Mouse (Mus musculus): Measurements from ENCODE around the gene Lcn6.
"Not testable (repeated sequence)": the region's sequence is repeated elsewhere in the genome, so short reads cannot be mapped to it uniquely, and the experiment has no call there.

Gene Lcn6

DNA sequence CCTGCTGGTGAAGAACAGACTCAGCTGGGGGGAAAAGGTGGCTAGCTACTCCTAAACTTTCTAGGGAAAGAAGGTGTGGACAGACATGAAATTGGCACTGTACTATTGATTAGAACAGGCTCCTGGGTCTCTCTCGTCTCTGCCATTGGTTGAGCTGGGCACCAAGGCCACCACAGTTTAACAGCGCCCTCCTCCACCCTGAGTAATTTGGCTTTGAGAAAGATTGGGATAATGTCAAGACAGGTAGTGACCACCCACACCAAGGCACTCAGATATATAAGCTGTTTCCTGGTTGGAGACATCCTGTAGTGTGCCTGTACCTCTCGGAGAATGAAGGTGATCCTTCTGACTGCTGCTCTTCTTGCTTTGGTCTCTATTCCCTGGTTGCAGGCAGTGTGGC lies at the start of gene Lcn6:
Gene Lcn6 (plus strand): TSS at position 301 of the 400 bp plus-strand sequence.
- no peak for DNase-seq (ENCODE audit: low spot score)

GRCm38 (mm10) chr2:25627811-25628210 lies 48.8 kb upstream of the Lcn6 start, which contains the start of gene Fcna:
Fcna (minus strand) TSS chr2:25628030.
- DNase-seq (ENCODE audit: low spot score) = no peak

GRCm38 (mm10) chr2:25628738-25629137 lies 47.8 kb upstream of the Lcn6 start:
- no peak for DNase-seq (ENCODE audit: low spot score)

DNA sequence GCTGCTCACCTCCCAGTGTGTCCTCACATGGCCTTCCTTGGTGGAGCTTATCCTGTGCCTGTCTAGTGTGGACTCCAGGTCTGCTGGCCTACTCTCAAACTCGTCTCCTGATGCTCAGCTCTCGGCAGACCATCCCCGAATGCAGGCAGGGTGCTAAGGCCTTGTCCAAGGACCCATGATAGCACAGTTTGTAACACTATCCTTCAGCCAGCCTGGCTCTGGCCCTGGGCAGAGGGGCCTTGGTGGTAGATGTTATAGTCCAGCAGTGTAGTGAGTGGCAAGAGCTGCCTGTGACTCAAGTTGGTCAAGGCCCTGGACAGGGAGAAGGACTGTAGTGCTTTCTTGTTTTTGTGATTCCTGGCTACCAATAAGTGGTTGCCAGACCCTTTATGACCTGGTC lies 43.0 kb upstream of the Lcn6 start:
- DNase-seq (ENCODE audit: low spot score) = no peak

- no peak for DNase-seq (ENCODE audit: low spot score)
Observed at GRCm38 (mm10) chr2:25634046-25634445, 42.5 kb upstream of the Lcn6 start.

DNA sequence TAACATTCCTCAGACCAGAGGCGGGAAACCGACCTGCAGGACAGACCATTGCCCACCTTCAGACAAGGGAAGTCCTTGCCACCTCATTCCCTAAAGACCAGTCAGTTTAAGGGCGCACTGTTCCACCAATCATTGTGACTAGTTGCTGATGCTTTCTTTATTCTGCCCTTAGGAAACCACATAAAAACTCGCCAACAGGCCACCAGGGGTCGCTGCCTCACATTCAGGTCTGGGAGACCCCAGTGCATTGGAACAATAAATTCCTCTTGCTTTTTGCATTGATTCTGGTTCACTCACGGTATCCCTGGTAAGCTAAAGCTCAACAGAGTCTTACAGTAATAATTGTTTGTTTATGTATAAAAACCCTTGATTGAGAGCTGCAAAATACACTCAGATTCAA lies 36.7 kb upstream of the Lcn6 start:
- DNase-seq (ENCODE audit: low spot score) = peak; percentile 18

DNA sequence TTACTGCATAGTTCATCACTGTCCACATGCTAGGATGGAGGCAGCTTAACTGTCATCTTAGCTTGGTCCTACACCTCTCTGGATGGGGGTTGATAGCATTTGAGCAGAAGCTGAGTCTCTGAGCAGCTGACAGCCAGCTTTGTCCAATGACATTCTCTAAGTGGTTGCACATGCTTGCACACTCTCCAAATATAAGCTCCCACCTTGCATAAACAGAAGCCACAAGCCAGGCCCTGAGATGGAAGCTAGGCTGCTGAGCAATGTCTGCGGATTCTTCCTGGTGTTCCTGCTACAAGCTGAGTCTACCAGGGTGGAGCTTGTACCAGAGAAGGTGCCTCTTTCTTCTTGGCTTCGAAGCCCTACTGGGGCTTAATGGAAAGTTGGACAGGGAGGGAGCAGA lies 23.7 kb upstream of the Lcn6 start, which contains the start of gene Lcn8:
Gene Lcn8 (plus strand): TSS at position 219 of the 400 bp plus-strand sequence.
- no peak for DNase-seq (ENCODE audit: low spot score)

DNA sequence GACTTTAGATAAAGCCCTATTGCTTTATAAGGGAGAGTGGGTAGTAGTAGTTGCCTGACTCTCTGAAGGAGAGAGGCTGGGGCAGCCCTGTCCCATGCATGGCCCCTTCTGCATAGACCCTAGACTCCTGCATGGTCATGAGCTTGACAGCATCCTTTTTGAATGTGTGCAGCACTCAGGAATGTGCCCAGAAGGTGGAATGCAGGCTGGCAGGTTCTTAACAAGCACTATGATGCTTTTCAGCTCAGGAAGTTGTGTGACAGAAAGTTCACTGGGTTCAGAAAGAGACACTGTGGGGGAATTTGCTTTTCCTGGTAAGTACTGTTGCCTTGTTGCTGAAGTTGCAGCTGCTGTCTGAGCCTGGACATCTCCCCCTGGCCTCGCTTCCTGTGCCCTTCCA lies 22.1 kb upstream of the Lcn6 start:
- no peak for DNase-seq (ENCODE audit: low spot score)

- DNase-seq (ENCODE audit: low spot score) = peak; percentile 6
Observed at GRCm38 (mm10) chr2:25656691-25657090, 19.9 kb upstream of the Lcn6 start.

GRCm38 (mm10) chr2:25657246-25657645 lies 19.3 kb upstream of the Lcn6 start:
- DNase-seq (ENCODE audit: low spot score) = no peak

GRCm38 (mm10) chr2:25657652-25658051 lies 18.9 kb upstream of the Lcn6 start, which contains the start of gene Lcn5:
Lcn5 (plus strand) TSS chr2:25657952.
- DNase-seq (ENCODE audit: low spot score) = no peak

GRCm38 (mm10) chr2:25660279-25660678 lies 16.3 kb upstream of the Lcn6 start:
- DNase-seq (ENCODE audit: low spot score) = no peak

DNA sequence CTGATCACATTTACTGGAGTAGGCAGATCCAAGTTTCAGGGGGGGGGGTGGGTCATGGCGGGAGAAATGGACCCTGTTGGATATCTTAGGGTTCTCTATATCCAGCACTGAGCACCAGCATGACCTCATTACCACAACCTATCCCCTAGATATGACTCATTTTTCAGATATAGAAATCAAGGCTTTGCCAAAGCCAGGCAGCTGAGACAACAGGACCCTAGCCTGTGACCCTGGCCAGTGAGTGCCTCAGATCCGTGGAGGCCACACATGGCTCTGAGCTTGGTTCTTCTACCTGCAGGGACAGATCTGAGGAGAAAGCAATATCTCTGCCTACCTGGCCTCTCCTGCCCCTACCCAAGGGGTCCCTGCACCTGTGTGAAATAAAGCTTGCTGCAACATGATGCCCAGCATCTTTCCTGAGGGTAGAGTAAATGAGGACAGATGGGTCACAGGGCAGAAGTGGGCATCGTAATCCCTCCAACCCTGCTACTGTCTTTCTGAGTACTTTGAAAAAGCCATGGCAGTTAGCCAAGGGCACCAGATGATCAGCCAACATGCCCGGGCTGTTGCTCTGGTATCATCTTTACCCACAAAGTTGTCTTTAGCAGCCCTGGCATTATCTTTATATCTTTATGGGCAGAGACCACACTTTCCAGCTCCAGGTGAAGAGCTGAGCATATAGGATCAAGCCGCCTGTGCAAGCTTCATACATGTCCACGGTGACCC lies 15.2 kb upstream of the Lcn6 start:
- no peak for DNase-seq (ENCODE audit: low spot score)

- DNase-seq (ENCODE audit: low spot score) = peak; percentile 41
Observed at GRCm38 (mm10) chr2:25663511-25663910, 13.1 kb upstream of the Lcn6 start.

DNA sequence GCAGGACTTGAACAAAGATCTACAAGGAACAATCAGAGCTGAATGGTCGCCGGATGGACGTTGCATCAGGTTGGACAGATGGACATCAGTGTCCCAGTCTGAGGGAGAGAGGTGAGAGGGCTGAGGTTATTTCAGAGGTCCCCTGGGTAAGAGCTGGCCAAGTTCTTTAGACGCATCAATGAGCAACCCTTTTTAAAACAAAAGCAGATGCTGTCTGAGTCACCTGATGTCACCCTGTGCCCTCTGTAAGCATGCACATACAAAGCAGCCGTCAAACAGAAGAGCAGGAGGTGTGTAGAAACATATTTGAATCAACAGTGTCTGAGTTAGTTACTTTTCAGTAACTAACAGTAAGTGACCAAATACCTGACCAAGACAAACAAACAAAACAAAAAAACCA lies 12.5 kb upstream of the Lcn6 start:
- DNase-seq (ENCODE audit: low spot score) = no peak

GRCm38 (mm10) chr2:25666516-25666915 lies 10.1 kb upstream of the Lcn6 start:
- DNase-seq (ENCODE audit: low spot score) = no peak

DNA sequence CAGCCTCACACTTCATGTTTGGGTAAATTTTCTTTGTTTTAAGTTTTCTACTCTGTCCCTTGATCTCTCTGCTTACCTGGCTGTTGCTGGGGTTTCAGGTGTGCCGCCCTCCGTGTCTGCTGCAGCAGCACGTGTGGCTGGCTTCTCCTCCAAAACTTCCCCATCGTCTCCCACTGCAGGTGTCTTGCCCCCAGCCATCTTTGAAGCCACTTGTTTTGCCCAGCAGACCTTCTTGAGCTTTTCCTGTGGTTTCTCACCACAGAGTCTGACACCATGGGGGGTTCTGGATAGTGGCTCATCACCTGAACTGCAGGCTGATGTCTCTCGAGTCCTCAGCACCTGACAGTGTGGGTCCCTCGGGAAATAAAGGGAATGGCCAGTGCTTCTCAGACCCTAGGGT lies 3.0 kb downstream of the Lcn6 start:
- DNase-seq (ENCODE audit: low spot score) = no peak

- no peak for DNase-seq (ENCODE audit: low spot score)
Observed at GRCm38 (mm10) chr2:25682426-25682825, 5.8 kb downstream of the Lcn6 start, which contains the start of gene Lcn10. Lcn10 (plus strand) TSS chr2:25682726.

DNA sequence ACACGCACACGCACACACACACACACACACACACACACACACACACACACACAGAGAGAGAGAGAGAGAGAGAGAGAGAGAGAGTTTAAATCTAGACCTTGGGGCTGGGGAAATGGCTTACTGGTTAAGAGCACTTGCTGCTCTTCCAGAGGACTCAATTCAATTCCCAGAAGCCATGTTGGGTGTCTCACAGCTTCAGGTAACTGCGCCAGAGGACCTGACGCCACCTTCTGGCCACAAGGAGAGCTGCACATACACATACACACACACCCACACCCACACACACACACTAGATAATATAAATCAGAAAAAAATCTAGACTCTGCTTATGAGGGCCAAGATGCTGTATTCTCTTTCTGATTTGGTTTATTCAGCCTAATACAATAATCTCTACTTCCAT lies 10.4 kb downstream of the Lcn6 start:
- no peak for DNase-seq (ENCODE audit: low spot score)

DNA sequence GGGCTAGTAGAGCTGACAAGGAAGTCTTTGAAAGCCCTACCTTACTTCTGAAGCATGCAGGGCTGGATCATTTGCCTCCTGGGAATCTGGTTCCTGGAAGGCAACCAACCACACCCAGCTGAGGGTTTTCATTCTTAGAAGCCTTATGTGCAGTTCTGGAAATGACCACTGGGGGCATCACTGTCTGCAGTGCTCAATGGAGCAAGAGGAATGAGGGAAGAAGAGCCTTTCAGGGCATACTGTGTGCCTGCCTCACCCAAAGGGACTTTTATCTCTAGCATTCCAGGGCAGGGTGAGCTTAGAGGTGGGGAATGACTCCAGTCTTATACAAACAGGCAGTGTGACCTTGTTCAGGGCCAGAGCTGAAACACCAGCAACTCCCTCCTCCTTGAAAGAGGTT lies 18.0 kb downstream of the Lcn6 start:
- peak; percentile 64 for DNase-seq (ENCODE audit: low spot score)

DNA sequence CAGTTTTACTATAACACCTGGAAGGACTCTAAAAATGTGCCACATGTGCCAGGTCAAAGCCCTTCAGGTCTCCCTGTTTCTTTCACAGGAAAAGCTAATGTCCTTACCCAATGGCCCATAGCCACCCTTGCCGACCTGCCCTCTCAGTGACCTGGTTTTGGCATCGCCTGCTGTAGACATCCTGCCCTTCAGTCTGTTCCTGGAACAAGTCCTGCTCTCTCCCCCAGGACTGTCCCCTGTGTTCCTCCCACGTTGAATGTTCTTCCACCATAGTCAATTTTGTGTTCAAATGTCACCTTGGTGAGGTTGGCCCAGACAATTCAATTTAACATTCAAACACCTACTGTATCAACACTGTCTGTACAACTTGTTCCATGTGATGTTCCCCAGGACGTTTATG lies 20.4 kb downstream of the Lcn6 start:
- DNase-seq (ENCODE audit: low spot score) = no peak

DNA sequence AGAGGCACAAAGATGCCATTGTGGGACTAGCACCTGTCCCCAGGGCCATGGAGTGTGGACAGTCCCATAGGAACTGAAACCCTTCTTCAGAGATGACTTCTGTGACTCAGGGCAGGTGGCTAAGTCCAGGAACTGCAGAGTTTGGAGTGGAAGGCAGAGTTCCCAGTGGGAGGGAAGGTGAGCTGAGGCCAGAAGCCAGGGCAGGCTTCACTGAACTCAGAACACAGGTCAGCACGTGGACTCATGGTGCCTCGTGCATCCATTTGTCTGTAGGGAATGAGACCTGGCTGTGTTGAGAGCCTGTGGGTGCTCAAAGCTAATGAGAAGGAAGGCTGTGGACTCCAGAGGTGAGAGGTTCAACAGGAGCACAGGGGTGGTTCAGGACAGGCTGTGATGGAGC lies 22.1 kb downstream of the Lcn6 start:
- DNase-seq (ENCODE audit: low spot score) = no peak

- not testable (repeated sequence) for DNase-seq (ENCODE audit: low spot score)
Observed at GRCm38 (mm10) chr2:25699743-25700142, 23.2 kb downstream of the Lcn6 start, which contains the start of gene Obp2a. Obp2a (plus strand) TSS chr2:25700043.

DNA sequence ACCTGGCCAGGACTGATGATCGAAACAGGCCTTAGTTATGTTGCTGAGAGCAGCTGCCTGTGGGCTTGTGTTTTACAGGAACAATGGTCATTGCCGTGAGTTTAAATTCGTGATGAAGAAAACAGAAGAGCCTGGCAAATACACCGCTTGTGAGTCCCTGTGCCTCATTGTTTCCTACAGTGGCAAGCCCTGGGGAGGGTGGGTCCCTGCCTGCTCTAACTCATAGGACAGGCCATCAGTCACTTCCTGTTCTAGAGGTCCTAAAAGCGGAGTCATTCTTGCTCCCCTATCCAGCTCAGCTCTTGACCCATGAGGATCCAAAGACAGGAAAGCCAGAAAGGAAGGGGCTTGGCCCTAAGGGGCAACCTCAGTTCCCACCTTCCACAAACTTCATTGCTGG lies 24.4 kb downstream of the Lcn6 start:
- no peak for DNase-seq (ENCODE audit: low spot score)
